Mouse (Mus musculus) limb, embryonic 13.5 days (tissue): Measurements from ENCODE around the gene Zp3. TPM values are rescaled to one million over a fixed set of nuclear protein-coding genes. Genes with fewer than 3 reads are reported as not detected.
A peak's percentile ranks its signal among the peaks of the same experiment; 100 is the strongest.

Source experiments
- ATAC-seq: fragments of 200-750 bp; cut with Nextera tagmentation; 2 replicates; pipeline ENCODE4 v1.8.0; 2017; ENCODE audit warnings: low read depth, moderate number of reproducible peaks, moderate TSS enrichment; ENCODE audit not compliant: low FRiP score
- H3K27ac ChIP-seq: fragments of 300-500 bp; sonication (generic); 2 replicates; pipeline ENCODE4 v1.5.1; 2015; ENCODE audit warnings: inconsistent platforms, mild to moderate bottlenecking, moderate library complexity
- H3K27me3 ChIP-seq: fragments of 300-500 bp; sonication (generic); 2 replicates; pipeline ENCODE4 v1.6.1; 2015; ENCODE audit warnings: mild to moderate bottlenecking, inconsistent platforms
- H3K36me3 ChIP-seq: fragments of 300-500 bp; sonication (generic); 2 replicates; pipeline ENCODE4 v1.6.1; 2015; ENCODE audit warnings: inconsistent platforms, mild to moderate bottlenecking, moderate library complexity
- H3K4me1 ChIP-seq: fragments of 300-500 bp; sonication (generic); 2 replicates; pipeline ENCODE4 v1.6.1; 2015; ENCODE audit warnings: inconsistent platforms
- H3K4me2 ChIP-seq: fragments of 300-500 bp; sonication (generic); replicated peaks from 2 replicates; pipeline ENCODE4 v1.6.1; 2015; ENCODE audit warnings: inconsistent platforms, mild to moderate bottlenecking, moderate library complexity
- H3K4me3 ChIP-seq: fragments of 300-500 bp; sonication (generic); 2 replicates; pipeline ENCODE4 v1.5.1; 2015; ENCODE audit warnings: moderate library complexity, mild to moderate bottlenecking, inconsistent platforms
- H3K9ac ChIP-seq: fragments of 300-500 bp; sonication (generic); 2 replicates; pipeline ENCODE4 v1.6.1; 2015; ENCODE audit warnings: mild to moderate bottlenecking, inconsistent platforms
- H3K9me3 ChIP-seq: fragments of 300-500 bp; sonication (generic); 2 replicates; pipeline ENCODE4 v1.6.1; 2016; ENCODE audit warnings: inconsistent platforms
- WGBS: fragments of 180-500 bp; shearing (Covaris S2); methylation state at CpG from one replicate; pipeline ENCODE4 v1.1.7; 2015; 5-methylcytosine and 5-hydroxymethylcytosine counted together
- polyA plus RNA-seq: library from polyadenylated mRNA; unstranded; fragments of >200 nt; fragmentation: Nextera tagmentation; extraction: Ambion mirVana; gene quantifications from 2 replicates; pipeline ENCODE4 v1.2.1, GENCODE M21; 2015

The Zp3 gene
- polyA plus RNA-seq, 1 experiment from 2014 or later, result 0.22 TPM

GRCm38 (mm10) chr5:135990601-135991000 is 10.7 kb downstream of the Zp3 start:
- H3K36me3 ChIP-seq, result no peaks in the 10 kb centered on the region
- no peaks in the 10 kb centered on the region for H3K27me3 ChIP-seq
- H3K4me2 ChIP-seq, result no peak overlapping the region
- no peak overlapping the region for H3K9ac ChIP-seq
- ATAC-seq, result no peak
- H3K4me1 ChIP-seq, result peaks cover 4% of the 10 kb centered on the region
- H3K27ac ChIP-seq, result no peak overlapping the region
- WGBS, result 71% methylated on average over 5 of the region's 5 CpGs
- H3K4me3 ChIP-seq, result no peak overlapping the region
- no peaks in the 10 kb centered on the region for H3K9me3 ChIP-seq

- WGBS, result 55% methylated on average over 5 of the region's 5 CpGs
- no peak overlapping the region for H3K9ac ChIP-seq
Measured at GRCm38 (mm10) chr5:135993381-135993965, 13.6 kb downstream of the Zp3 start.

GRCm38 (mm10) chr5:135994335-135994724 is 14.4 kb downstream of the Zp3 start:
- 67% methylated on average over 8 of the region's 8 CpGs for WGBS
- H3K9me3 ChIP-seq, result no peaks in the 10 kb centered on the region
- H3K27me3 ChIP-seq, result no peaks in the 10 kb centered on the region
- H3K4me3 ChIP-seq, result peak overlapping the region; percentile 77
- ATAC-seq, result no peak; the same call in 1 of the 2 replicates
- H3K27ac ChIP-seq, result no peak overlapping the region
- no peak overlapping the region; the same call in 1 of the 2 replicates for H3K4me2 ChIP-seq
- H3K36me3 ChIP-seq, result peaks cover 30% of the 10 kb centered on the region
- peaks cover 17% of the 10 kb centered on the region for H3K4me1 ChIP-seq
- H3K9ac ChIP-seq, result no peak overlapping the region

More at GRCm38 (mm10) chr5:135993381-135993965, 13.6 kb downstream of the Zp3 start:
- no peak overlapping the region for H3K4me3 ChIP-seq
- H3K36me3 ChIP-seq, result peaks cover 21% of the 10 kb centered on the region
- H3K27me3 ChIP-seq, result no peaks in the 10 kb centered on the region
- no peaks in the 10 kb centered on the region for H3K9me3 ChIP-seq
- peaks cover 17% of the 10 kb centered on the region for H3K4me1 ChIP-seq
- H3K27ac ChIP-seq, result no peak overlapping the region
- H3K4me2 ChIP-seq, result no peak overlapping the region
- ATAC-seq, result no peak

GRCm38 (mm10) chr5:135994725-135995687 is 15.1 kb downstream of the Zp3 start, which contains the start of gene Dtx2:
Gene Dtx2, plus strand, starts transcription at chr5:135994800.
- Histone ChIP-seq H3K9ac (peak within 1 kb of the TSS; percentile 85), H3K4me3 (peak within 1 kb of the TSS; percentile 77), H3K9me3 (no peaks in the 10 kb centered on the region), H3K27ac (peak within 1 kb of the TSS; percentile 89), H3K36me3 (peaks cover 37% of the 10 kb centered on the region), H3K27me3 (no peaks in the 10 kb centered on the region), H3K4me2 (peak within 1 kb of the TSS; percentile 84), H3K4me1 (peaks cover 17% of the 10 kb centered on the region)
- peak; percentile 95 for ATAC-seq
- WGBS, result 1% methylated on average over 47 of the region's 47 CpGs

GRCm38 (mm10) chr5:135996162-135996561 is 16.3 kb downstream of the Zp3 start:
- Histone ChIP-seq H3K9me3 (no peaks in the 10 kb centered on the region), H3K36me3 (peaks cover 42% of the 10 kb centered on the region), H3K9ac (no peak overlapping the region), H3K4me2 (peak overlapping the region; percentile 84), H3K27ac (no peak overlapping the region), H3K4me3 (no peak overlapping the region), H3K4me1 (peaks cover 17% of the 10 kb centered on the region), H3K27me3 (no peaks in the 10 kb centered on the region)
- ATAC-seq, result no peak
- WGBS, result 91% methylated on average over 8 of the region's 8 CpGs

GRCm38 (mm10) chr5:136001222-136001621 is 21.3 kb downstream of the Zp3 start:
- no peak overlapping the region for H3K9ac ChIP-seq
- H3K27me3 ChIP-seq, result no peaks in the 10 kb centered on the region
- no peak overlapping the region for H3K4me3 ChIP-seq
- peaks cover 58% of the 10 kb centered on the region for H3K36me3 ChIP-seq
- no peaks in the 10 kb centered on the region for H3K9me3 ChIP-seq
- H3K27ac ChIP-seq, result no peak overlapping the region
- peaks cover 45% of the 10 kb centered on the region for H3K4me1 ChIP-seq
- 97% methylated on average over 6 of the region's 6 CpGs for WGBS
- no peak overlapping the region for H3K4me2 ChIP-seq
- no peak for ATAC-seq

GRCm38 (mm10) chr5:136002325-136002724 is 22.4 kb downstream of the Zp3 start:
- no peak for ATAC-seq
- no peak overlapping the region for H3K4me2 ChIP-seq
- H3K4me1 ChIP-seq, result peaks cover 40% of the 10 kb centered on the region
- H3K9me3 ChIP-seq, result no peaks in the 10 kb centered on the region
- H3K9ac ChIP-seq, result no peak overlapping the region
- peaks cover 48% of the 10 kb centered on the region for H3K36me3 ChIP-seq
- no peaks in the 10 kb centered on the region for H3K27me3 ChIP-seq
- H3K4me3 ChIP-seq, result no peak overlapping the region
- whole genome bisulfite sequencing, result 60% methylated on average over 2 of the region's 2 CpGs
- H3K27ac ChIP-seq, result peak overlapping the region; percentile 44; the same call in 1 of the 2 replicates

- no peak overlapping the region for H3K4me2 ChIP-seq
- peak overlapping the region; percentile 44; the same call in 1 of the 2 replicates for H3K27ac ChIP-seq
- H3K4me3 ChIP-seq, result no peak overlapping the region
- no peaks in the 10 kb centered on the region for H3K27me3 ChIP-seq
- no peaks in the 10 kb centered on the region for H3K9me3 ChIP-seq
- H3K36me3 ChIP-seq, result peaks cover 44% of the 10 kb centered on the region
- no peak overlapping the region for H3K9ac ChIP-seq
- 11% methylated on average over 3 of the region's 3 CpGs for WGBS
- peaks cover 41% of the 10 kb centered on the region for H3K4me1 ChIP-seq
- ATAC-seq, result no peak
Measured at GRCm38 (mm10) chr5:136002751-136003151, 22.9 kb downstream of the Zp3 start.

- WGBS, result 55% methylated on average over 4 of the region's 4 CpGs
- Histone ChIP-seq H3K4me1 (peaks cover 41% of the 10 kb centered on the region), H3K27me3 (no peaks in the 10 kb centered on the region), H3K36me3 (peaks cover 31% of the 10 kb centered on the region), H3K9me3 (no peaks in the 10 kb centered on the region), H3K4me2 (no peak overlapping the region), H3K9ac (no peak overlapping the region), H3K4me3 (no peak overlapping the region), H3K27ac (no peak overlapping the region)
- no peak for ATAC-seq
Measured at GRCm38 (mm10) chr5:136004537-136004936, 24.6 kb downstream of the Zp3 start.

GRCm38 (mm10) chr5:136007745-136008144 is 27.8 kb downstream of the Zp3 start:
- Histone ChIP-seq H3K27me3 (no peaks in the 10 kb centered on the region), H3K4me3 (no peak overlapping the region), H3K9me3 (no peaks in the 10 kb centered on the region), H3K36me3 (peaks cover 38% of the 10 kb centered on the region), H3K9ac (no peak overlapping the region), H3K4me2 (no peak overlapping the region), H3K4me1 (peaks cover 35% of the 10 kb centered on the region), H3K27ac (no peak overlapping the region)
- WGBS, result 83% methylated on average over 7 of the region's 7 CpGs
- ATAC-seq, result no peak

GRCm38 (mm10) chr5:136014877-136015276 is 35.0 kb downstream of the Zp3 start:
- H3K27me3 ChIP-seq, result no peaks in the 10 kb centered on the region
- no peak overlapping the region for H3K4me3 ChIP-seq
- peaks cover 74% of the 10 kb centered on the region for H3K36me3 ChIP-seq
- H3K27ac ChIP-seq, result no peak overlapping the region
- no peak overlapping the region for H3K4me2 ChIP-seq
- peaks cover 19% of the 10 kb centered on the region for H3K4me1 ChIP-seq
- no peak overlapping the region for H3K9ac ChIP-seq
- no peak for ATAC-seq
- H3K9me3 ChIP-seq, result no peaks in the 10 kb centered on the region
- 89% methylated on average over 10 of the region's 10 CpGs for WGBS

GRCm38 (mm10) chr5:136015586-136015985 is 35.7 kb downstream of the Zp3 start:
- Histone ChIP-seq H3K4me2 (no peak overlapping the region), H3K4me3 (no peak overlapping the region), H3K9me3 (no peaks in the 10 kb centered on the region), H3K36me3 (peaks cover 74% of the 10 kb centered on the region), H3K9ac (0 out of 2 replicates have a peak overlapping the region, but pooled peaks have one; percentile 19), H3K4me1 (peaks cover 21% of the 10 kb centered on the region), H3K27me3 (no peaks in the 10 kb centered on the region), H3K27ac (peak overlapping the region; percentile 39; the same call in 1 of the 2 replicates)
- WGBS, result 78% methylated on average over 10 of the region's 10 CpGs
- no peak for ATAC-seq
